Mouse (Mus musculus) WW6 (cell line): ENCODE measurements around the gene Ctcfl.

Experiments
- DNase-seq: peaks from one replicate; pipeline ENCODE4 v3.0.0-alpha.2; 2013; ENCODE audit warnings: low read depth, low spot score

Ctcfl gene

GRCm38 (mm10) chr2:173048041-173048745, 71.1 kb downstream of the Ctcfl start:
- no peak for DNase-seq

- no peak for DNase-seq
Measured at GRCm38 (mm10) chr2:173047471-173047870, 71.9 kb downstream of the Ctcfl start.

GRCm38 (mm10) chr2:173046582-173047297, 72.6 kb downstream of the Ctcfl start:
- no peak for DNase-seq

- DNase-seq = no peak
Measured at GRCm38 (mm10) chr2:173044198-173044970, 74.9 kb downstream of the Ctcfl start.
